Mouse (Mus musculus) stomach, postnatal 0 days (tissue): Measurements from ENCODE around the gene Mb21d2. TPM values are rescaled to one million over a fixed set of nuclear protein-coding genes. Genes with fewer than 3 reads are reported as not detected.

Experiments used
- ATAC-seq: fragments of 200-750 bp; cut with Nextera tagmentation; 2 replicates; pipeline ENCODE4 v1.8.0; 2017; ENCODE audit not compliant: low FRiP score, low TSS enrichment
- DNase-seq: peaks from one replicate; pipeline ENCODE4 v3.0.0-alpha.2; 2016; ENCODE audit warnings: low spot score
- H3K27ac ChIP-seq: fragments of 300-500 bp; sonication (generic); replicated peaks from 2 replicates; pipeline ENCODE4 v1.5.1; 2014; ENCODE audit warnings: mild to moderate bottlenecking, control low read depth
- H3K27me3 ChIP-seq: fragments of 300-500 bp; sonication (generic); 2 replicates; pipeline ENCODE4 v1.6.1; 2014; ENCODE audit warnings: low read length; ENCODE audit not compliant: control insufficient read depth, insufficient read depth
- H3K36me3 ChIP-seq: fragments of 300-500 bp; sonication (generic); 2 replicates; pipeline ENCODE4 v1.6.1; 2014; ENCODE audit warnings: low read length, mixed read lengths; ENCODE audit not compliant: control insufficient read depth, insufficient read depth
- H3K4me1 ChIP-seq: fragments of 300-500 bp; sonication (generic); replicated peaks from 2 replicates; pipeline ENCODE4 v1.6.1; 2014; ENCODE audit warnings: antibody characterized with exemption; ENCODE audit not compliant: control insufficient read depth, insufficient read depth
- H3K4me2 ChIP-seq: fragments of 300-500 bp; sonication (generic); replicated peaks from 2 replicates; pipeline ENCODE4 v1.6.1; 2014; ENCODE audit warnings: low read depth, mild to moderate bottlenecking, control low read depth, moderate library complexity
- H3K4me3 ChIP-seq: fragments of 300-500 bp; sonication (generic); 2 replicates; pipeline ENCODE4 v1.5.1; 2014; ENCODE audit warnings: low read depth, low read length, control low read depth
- H3K9ac ChIP-seq: fragments of 300-500 bp; sonication (generic); 2 replicates; pipeline ENCODE4 v1.6.1; 2014; ENCODE audit warnings: mild to moderate bottlenecking, low read length, control low read depth, mixed read lengths
- H3K9me3 ChIP-seq: fragments of 300-500 bp; sonication (generic); 2 replicates; pipeline ENCODE4 v1.6.1; 2016; ENCODE audit warnings: low read length; ENCODE audit not compliant: control insufficient read depth
- CTCF ChIP-seq: IDR thresholded peaks from 2 replicates; pipeline ENCODE4 v1.5.1; 2016; ENCODE audit warnings: antibody characterized with exemption, low read depth, mild to moderate bottlenecking, moderate library complexity
- EP300 ChIP-seq: optimal IDR thresholded peaks from 2 replicates; pipeline ENCODE3; 2016; ENCODE audit warnings: antibody characterized with exemption
- WGBS: fragments of 180-500 bp; shearing (Covaris S2); extraction: QIAGEN DNeasy Blood & Tissue Kit; methylation state at CpG from one replicate; pipeline ENCODE4 v1.1.7; 2014; 5-methylcytosine and 5-hydroxymethylcytosine counted together
- polyA plus RNA-seq: library from polyadenylated mRNA; unstranded; fragments of >200 nt; fragmentation: Nextera tagmentation; extraction: Ambion mirVana; gene quantifications from 2 replicates; pipeline ENCODE4 v1.2.1, GENCODE M21; 2015

Mb21d2 gene
- polyA plus RNA-seq = 4.6 and 4.8 TPM in 2 replicates

DNA sequence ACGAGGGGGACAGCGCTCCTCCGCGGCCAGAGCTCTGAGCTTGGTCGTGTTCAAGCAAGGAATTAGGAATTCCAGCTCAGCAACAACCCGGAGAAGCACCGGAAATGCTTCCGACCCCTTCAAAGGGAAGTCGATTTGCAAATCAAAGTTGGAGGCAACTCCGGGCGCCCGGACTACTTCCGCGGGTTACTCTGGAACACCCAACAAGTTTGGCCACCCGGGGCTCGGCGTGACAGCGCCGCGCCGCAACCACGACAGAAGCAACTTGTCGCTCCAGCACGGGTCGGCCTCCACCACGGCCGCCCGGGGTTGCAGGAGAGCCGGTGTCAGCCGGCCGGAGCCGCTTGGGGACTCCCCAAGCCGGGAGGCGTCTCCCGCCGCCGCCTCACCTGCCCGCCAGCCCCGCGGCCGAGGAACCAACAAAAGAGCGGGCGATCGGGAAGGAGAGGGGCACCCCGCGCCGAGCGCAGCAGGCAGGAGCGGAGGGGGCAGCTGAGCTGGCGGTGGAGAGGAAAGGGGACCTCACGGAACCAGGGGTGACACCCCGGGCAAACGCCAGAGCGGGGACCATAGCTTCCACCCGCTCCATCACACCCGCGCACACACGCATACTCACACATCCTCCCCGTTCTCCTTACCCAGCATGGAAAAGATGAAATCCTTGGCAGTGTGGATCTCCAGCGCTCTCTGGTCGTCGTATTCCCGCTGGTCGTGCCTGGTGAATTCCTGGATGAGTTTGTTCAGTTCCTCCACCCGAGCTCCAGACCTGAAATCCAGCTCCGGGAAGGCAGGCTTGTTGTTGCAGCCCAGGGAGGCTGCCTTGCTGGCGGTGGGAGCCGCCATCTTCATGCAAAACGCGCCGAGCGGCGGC lies at the start of gene Mb21d2:
TSS of gene Mb21d2 (minus strand) at position 859 of the 871 bp plus-strand sequence.
- TF ChIP-seq EP300 (no peak), CTCF (no peak)
- H3K27ac ChIP-seq = peak within 1 kb of the TSS; percentile 95
- peak within 1 kb of the TSS; percentile 93 for H3K4me2 ChIP-seq
- under 1% methylated on average over 70 of the region's 73 CpGs for WGBS
- peak within 1 kb of the TSS; percentile 82 for H3K9ac ChIP-seq
- no peaks in the 10 kb centered on the region for H3K27me3 ChIP-seq
- peak; percentile 71 for ATAC-seq
- peak; percentile 68 for DNase-seq
- no peaks in the 10 kb centered on the region for H3K36me3 ChIP-seq
- 0 out of 2 replicates have a peak, but pooled peaks cover 2% of the 10 kb centered on the region for H3K4me1 ChIP-seq
- no peaks in the 10 kb centered on the region for H3K9me3 ChIP-seq
- peak within 1 kb of the TSS; percentile 91 for H3K4me3 ChIP-seq

DNA sequence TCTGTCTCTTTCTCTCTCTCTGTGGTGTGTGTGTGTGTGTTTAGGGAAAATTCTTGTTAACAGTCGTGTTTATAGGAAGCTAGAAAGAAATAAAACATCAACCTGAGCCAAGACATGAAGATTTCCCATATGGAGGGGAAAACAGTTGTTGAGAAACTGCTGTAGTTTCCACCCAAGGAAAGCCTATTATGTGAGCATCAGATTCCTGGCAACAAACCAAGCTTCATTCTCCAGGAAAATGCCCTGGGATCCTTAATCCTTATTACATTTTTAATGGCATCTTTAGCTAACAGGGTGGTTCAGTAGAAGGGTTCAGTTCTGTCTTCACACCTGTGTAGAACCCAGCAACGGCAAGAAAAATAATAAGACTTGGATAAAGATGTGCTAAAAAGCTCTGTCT lies 36.8 kb upstream of the Mb21d2 start:
- H3K36me3 ChIP-seq = no peaks in the 10 kb centered on the region
- no peak overlapping the region for H3K4me2 ChIP-seq
- no peaks in the 10 kb centered on the region for H3K9me3 ChIP-seq
- no peak for TF ChIP-seq CTCF
- TF ChIP-seq EP300 = no peak
- no peaks in the 10 kb centered on the region for H3K4me1 ChIP-seq
- no peak overlapping the region for H3K27ac ChIP-seq
- no peaks in the 10 kb centered on the region for H3K27me3 ChIP-seq
- 52% methylated on average over 2 of the region's 2 CpGs for WGBS
- ATAC-seq = no peak
- no peak for DNase-seq
- no peak overlapping the region for H3K4me3 ChIP-seq
- no peak overlapping the region for H3K9ac ChIP-seq

DNA sequence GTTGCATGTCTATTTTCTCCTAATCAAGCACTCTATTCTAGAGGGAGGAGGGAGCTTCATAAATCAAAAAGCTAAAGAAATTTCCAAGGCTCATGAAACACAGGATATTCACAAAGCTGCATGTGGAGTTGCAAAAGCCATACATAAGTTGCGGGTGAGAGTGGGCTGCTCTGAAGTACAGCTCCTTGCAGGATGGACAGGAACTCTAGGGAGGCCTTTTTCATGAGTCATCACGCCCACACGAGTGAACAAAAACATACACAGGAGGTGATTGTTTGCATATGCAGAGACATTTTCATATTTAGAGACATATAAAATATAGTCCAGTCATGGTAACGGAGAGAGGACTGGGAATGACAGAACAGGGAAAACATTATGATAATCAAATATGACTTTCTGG lies 34.6 kb upstream of the Mb21d2 start:
- no peak for TF ChIP-seq EP300
- no peak overlapping the region for H3K9ac ChIP-seq
- H3K27me3 ChIP-seq = no peaks in the 10 kb centered on the region
- H3K27ac ChIP-seq = no peak overlapping the region
- H3K9me3 ChIP-seq = no peaks in the 10 kb centered on the region
- no peak overlapping the region for H3K4me2 ChIP-seq
- ATAC-seq (no peak), DNase-seq (no peak)
- no peaks in the 10 kb centered on the region for H3K4me1 ChIP-seq
- WGBS = 49% methylated on average over 4 of the region's 4 CpGs
- no peaks in the 10 kb centered on the region for H3K36me3 ChIP-seq
- no peak overlapping the region for H3K4me3 ChIP-seq

DNA sequence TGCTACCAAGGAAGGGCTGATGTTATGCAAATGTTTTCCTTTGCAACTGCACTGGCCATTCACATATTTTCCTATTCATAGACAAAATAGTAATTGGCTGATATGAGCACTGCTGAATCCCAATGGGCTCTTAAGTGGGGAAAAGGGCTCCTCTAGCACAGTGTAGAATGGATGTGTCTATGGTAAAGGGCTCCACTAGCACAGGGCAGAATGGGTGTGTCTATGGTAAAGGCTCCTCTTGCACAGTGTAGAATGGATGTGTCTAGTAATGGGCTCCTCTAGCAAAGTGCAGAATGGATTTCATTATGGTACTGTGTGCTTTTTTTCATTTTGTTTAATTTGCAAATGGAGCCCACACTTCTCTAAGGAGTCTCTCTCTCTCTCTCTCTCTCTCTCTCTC lies 33.5 kb upstream of the Mb21d2 start:
- Histone ChIP-seq H3K36me3 (no peaks in the 10 kb centered on the region), H3K4me1 (no peaks in the 10 kb centered on the region), H3K27me3 (no peaks in the 10 kb centered on the region), H3K4me3 (no peak overlapping the region), H3K9ac (no peak overlapping the region), H3K9me3 (no peaks in the 10 kb centered on the region), H3K4me2 (no peak overlapping the region), H3K27ac (no peak overlapping the region)
- DNase-seq = no peak
- TF ChIP-seq CTCF = no peak
- TF ChIP-seq EP300 = no peak
- ATAC-seq = no peak

DNA sequence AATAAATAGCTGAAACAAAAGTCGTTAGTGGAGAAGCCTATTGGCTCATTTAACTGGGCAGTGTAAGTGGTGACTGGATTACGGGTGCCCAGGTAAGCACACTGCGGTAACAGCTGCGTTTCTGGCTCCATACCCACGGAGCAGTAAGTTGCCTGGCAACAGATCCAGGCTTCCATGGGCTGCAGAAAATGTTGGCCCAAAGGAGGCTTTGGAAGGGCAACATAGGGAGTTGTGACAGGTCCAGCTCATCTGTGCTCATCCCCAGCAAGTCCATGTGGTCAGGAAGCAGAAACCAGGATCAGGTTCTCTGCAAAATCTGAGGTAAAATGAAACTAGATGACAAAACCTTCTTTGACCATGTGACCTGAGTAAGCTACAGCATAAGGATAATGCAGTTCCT lies 20.3 kb upstream of the Mb21d2 start:
- 64% methylated on average over 5 of the region's 5 CpGs for WGBS
- H3K4me2 ChIP-seq = no peak overlapping the region
- TF ChIP-seq EP300 (no peak), CTCF (no peak)
- H3K27me3 ChIP-seq = no peaks in the 10 kb centered on the region
- no peaks in the 10 kb centered on the region for H3K9me3 ChIP-seq
- no peak for DNase-seq
- no peak overlapping the region for H3K4me3 ChIP-seq
- no peak overlapping the region for H3K9ac ChIP-seq
- ATAC-seq = no peak
- H3K27ac ChIP-seq = no peak overlapping the region
- H3K4me1 ChIP-seq = no peaks in the 10 kb centered on the region
- no peaks in the 10 kb centered on the region for H3K36me3 ChIP-seq

DNA sequence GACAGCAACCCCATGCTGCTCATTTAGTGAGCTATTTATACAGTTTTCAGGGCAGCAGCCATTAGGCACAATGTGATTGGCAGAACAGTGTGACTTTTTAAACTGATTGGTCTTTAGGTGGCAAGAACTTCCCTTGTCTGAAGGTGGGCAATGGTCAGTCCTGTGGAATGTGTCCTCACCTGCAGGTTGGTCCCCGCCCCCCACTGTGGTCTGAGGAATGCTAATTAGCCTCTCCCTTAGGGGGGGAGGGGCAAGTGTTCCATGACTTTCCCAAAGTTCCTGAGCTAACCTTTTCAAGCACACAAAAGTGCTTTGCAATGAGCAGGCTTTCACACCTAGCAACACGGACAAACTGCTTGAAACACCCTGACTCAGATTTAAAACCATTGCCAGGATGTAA lies 13.8 kb upstream of the Mb21d2 start:
- TF ChIP-seq CTCF = no peak
- no peak for TF ChIP-seq EP300
- WGBS = 62% methylated on average over 2 of the region's 2 CpGs

More for the DNA sequence above, 13.8 kb upstream of the Mb21d2 start:
- H3K4me2 ChIP-seq = no peak overlapping the region
- no peaks in the 10 kb centered on the region for H3K4me1 ChIP-seq
- H3K27me3 ChIP-seq = no peaks in the 10 kb centered on the region
- no peaks in the 10 kb centered on the region for H3K9me3 ChIP-seq
- H3K27ac ChIP-seq = no peak overlapping the region
- H3K4me3 ChIP-seq = no peak overlapping the region
- H3K36me3 ChIP-seq = no peaks in the 10 kb centered on the region
- no peak for DNase-seq
- H3K9ac ChIP-seq = no peak overlapping the region
- ATAC-seq = no peak
